Mouse (Mus musculus) thymus, postnatal 4 days (tissue): ENCODE data around the gene Adarb1.

ENCODE experiments used
- DNase-seq: peaks from one replicate; pipeline ENCODE4 v3.0.0; 2021

Adarb1 gene

DNA sequence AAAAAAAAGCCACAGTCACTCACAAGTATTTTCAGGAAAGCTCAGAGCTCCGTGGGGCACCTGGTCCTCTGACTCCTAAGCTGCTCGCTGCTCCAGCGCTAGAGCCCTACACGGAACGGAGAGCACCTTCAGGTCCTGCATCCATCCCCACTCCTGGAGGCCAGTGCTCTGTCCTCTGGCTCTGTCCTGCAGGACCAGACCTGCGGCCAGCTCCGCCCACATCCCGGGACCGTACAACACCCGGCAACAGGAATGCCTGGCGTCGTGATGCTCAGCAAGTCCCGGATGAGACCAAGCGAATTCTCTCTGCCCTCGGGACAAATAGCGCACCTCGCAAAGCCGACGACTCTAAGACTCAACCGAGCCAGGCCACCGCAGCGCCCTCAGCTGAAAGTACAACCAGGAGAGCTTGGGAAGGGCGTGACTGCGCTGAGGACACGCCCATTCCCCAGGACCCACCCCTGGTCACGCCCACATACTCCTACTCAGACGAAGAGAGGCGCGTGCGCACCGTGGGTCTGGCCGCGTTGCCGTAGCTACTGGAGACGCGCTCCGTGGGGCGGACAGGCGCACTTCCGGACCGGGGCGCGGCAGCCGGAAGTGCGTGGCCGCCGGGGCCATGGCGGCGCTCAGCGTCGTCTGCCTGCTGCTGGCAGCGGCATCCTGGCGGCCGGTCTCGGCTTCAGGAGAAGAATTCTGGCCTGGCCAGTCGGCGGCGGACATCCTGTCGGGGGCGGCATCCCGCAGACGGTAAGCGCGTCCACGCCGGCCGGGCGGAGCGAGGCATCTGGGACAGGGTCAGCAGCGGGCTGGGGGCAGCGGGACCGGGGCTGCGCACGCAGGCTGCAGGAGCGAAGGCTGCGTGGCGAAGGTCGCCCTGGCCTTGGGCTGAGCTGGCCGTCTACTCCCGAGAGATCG is 159.1 kb downstream of the Adarb1 start, which contains the start of gene Pofut2:
TSS of gene Pofut2 (plus strand) at position 515 of the 918 bp plus-strand sequence.
- peak; percentile 98 for DNase-seq

DNA sequence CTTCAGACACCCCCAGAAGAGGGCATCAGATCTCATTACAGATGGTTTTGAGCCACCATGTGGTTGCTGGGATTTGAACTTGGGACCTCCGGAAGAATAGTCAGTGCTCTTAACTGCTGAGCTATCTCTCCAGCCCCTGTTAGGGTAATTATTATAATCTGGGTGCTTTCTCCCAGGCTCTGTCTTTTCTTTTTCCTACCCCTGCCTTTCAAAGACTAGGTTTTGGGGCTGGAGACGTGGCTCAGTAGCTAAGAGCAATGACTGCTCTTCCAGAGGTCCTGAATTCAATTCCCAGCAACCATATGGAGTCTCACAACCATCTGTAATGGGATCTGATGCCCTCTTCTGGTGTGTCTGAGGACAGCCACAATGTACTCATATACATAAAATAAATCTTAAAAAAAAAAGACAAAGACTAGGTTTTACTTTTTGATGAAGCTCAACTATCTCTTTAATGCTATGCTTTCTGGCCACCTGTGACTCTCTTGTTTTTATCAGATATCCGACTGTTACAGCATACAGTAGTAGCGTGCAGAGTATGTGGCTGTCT is 160.0 kb downstream of the Adarb1 start:
- DNase-seq = no peak

DNA sequence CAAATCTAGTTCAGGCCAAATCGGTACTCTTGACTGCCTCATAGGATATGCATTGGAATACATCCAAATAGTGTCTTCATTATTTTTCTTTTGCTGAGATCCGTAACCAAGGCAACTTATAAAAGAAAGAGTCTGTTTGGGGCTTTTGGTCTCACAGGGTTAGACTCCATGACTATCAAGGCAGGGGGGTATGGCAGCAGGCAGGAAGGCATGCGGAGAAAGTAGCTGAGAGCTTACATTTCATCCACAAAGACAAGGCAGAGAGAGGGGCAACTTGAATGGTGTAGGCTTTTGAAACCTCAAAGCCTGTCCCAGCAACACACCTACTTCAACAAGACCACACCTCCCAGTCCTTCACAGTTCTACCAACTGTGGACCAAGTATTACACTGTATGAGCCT is 162.4 kb downstream of the Adarb1 start:
- DNase-seq = no peak

DNA sequence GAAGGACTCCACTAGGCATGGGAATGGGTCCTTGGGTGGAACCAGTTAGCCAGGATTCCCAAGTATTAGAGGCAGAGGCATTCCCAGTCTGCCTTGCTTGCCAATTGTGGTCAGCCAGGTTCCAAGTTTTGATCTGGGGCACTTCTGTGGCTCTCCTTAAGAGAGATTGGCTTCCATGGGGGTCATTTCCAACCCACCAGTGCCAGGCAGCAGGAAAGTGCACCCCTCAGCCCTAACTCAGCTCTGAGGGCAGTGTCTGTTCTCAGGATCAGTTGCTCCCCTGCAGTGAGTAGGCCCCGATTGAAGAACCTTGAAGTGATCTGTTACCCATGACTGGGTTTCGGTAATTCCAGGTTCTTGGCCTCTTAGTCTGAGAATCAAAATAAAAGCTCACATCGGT is 162.8 kb downstream of the Adarb1 start:
- no peak for DNase-seq

GRCm38 (mm10) chr10:77252790-77253189 is 165.3 kb downstream of the Adarb1 start:
- peak; percentile 77 for DNase-seq

- DNase-seq = no peak
Measured at GRCm38 (mm10) chr10:77251784-77252539, 166.1 kb downstream of the Adarb1 start.

DNA sequence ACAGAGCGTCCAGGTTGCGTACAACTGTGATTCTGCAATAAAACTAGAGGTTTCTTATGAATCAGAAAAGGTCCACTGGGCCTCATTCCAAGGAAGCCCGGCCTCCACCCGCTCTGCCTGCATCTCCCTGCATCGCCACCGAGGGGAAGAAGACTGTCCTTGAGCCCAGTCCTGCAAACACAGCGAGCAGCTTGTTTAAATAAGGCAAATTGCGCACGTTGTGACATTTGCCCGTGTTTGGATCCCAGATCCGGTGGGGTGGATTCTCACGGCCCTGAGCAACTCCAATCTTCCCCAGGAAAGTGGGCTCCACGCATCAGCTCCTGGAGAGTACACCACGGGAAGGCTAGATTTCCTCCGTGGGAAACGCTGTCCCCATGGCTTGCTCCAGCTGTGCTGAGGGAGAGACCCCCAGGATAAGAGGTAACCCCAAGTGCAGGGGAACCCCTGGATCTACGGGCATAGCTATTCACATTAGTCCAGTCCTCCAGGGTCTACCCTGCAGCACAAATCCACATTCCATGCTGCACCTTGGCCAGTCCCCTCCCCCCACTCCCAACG is 166.8 kb downstream of the Adarb1 start:
- no peak for DNase-seq

DNA sequence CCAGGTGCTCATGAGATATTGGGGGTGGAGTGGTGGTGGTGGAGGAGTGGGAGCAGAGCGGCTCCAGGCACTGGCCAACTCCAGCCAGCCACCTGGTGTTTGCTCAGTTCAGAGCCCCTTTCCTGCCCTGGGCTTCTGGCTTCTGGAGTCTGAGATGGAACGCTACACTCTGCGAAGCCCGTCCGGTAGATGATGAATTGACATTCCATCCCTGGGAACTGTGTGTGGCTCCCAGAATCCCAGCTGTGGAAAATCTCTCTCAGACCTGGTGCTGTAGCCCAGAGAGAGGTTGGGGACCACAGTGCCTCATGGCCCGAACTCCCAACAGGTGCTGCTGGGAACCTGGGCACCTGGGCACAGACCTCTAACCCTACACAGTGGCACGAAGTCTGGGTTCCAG is 170.4 kb downstream of the Adarb1 start:
- no peak for DNase-seq

DNA sequence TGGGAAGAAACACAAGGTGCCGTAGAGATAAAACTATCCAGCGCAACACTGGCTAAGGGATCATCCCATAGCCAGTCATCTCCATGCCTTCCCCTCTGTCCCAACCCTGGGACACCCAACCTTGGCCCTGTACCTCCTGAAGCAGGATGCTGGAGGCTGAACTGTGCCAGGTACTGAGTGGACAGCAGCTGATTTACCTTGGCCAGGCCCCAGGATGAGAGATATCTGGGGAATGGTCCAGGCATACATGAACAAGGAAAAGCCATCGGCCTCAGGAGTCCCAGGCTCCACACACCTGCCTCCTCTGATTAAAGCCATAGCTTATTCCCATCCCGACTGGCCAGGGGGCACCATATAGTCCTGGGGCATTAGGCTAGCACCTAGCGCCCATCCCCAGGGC is 171.0 kb downstream of the Adarb1 start:
- no peak for DNase-seq

- no peak for DNase-seq
Measured at GRCm38 (mm10) chr10:77244777-77245176, 173.3 kb downstream of the Adarb1 start.

GRCm38 (mm10) chr10:77243572-77244161 is 174.4 kb downstream of the Adarb1 start:
- no peak for DNase-seq

- no peak for DNase-seq
Measured at GRCm38 (mm10) chr10:77242871-77243270, 175.2 kb downstream of the Adarb1 start.

DNA sequence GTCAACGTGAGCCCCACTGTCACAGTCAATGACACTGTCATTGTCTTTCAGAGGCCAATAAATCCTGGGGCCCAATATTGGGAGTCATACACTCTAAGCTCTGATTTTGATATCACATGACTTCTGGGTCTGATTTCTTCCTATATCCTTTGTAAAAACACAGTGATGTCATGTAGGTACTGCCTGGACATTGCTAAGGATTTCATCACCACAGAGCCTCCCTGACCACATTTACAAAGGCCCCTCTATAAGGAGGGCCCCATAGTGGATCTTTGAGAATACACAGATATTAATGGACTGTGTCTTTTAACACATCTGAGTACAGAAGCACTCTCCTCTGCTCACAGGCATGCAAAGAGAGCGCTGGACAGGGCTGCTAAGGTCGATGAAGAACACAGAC is 175.7 kb downstream of the Adarb1 start:
- no peak for DNase-seq

GRCm38 (mm10) chr10:77240764-77241163 is 177.3 kb downstream of the Adarb1 start:
- no peak for DNase-seq
